Mouse (Mus musculus) CH12.LX (cell line): Measurements from ENCODE around the gene Strip1. TPM values are rescaled to one million over a fixed set of nuclear protein-coding genes. Genes with fewer than 3 reads are reported as not detected.

Source experiments
- DNase-seq: peaks from one replicate; pipeline ENCODE4 v3.0.0-alpha.2; 2013; ENCODE audit errors: extremely low read depth
- H3K27ac ChIP-seq: 2 replicates; pipeline ENCODE4 v1.5.1; 2012; ENCODE audit warnings: low read depth, mild to moderate bottlenecking, control low read depth, moderate library complexity; ENCODE audit not compliant: insufficient read depth
- H3K27me3 ChIP-seq: replicated peaks from 2 replicates; pipeline ENCODE3; 2012; ENCODE audit warnings: inconsistent platforms
- H3K36me3 ChIP-seq, 2 experiments: replicated peaks in 1 of 2; 2 replicates each; pipeline versions ENCODE3 to v1.6.1; 2012; ENCODE audit warnings: inconsistent platforms in 1 of 2, low read length in 1 of 2, mild to moderate bottlenecking in 1 of 2, mixed read lengths in 1 of 2, moderate library complexity in 1 of 2; ENCODE audit not compliant: control insufficient read depth in 1 of 2, insufficient read depth in 1 of 2
- H3K4me1 ChIP-seq, 2 experiments: 2 replicates each; pipeline ENCODE4 v1.6.1; 2012; ENCODE audit warnings: inconsistent platforms in 1 of 2, moderate library complexity in 1 of 2; ENCODE audit not compliant: insufficient read depth in 2 of 2, control insufficient read depth in 1 of 2
- H3K4me2 ChIP-seq: 2 replicates; pipeline ENCODE4 v1.6.1; 2012; ENCODE audit warnings: low read depth, mild to moderate bottlenecking, control low read depth; ENCODE audit not compliant: poor library complexity, insufficient read depth, severe bottlenecking
- H3K4me3 ChIP-seq, 3 experiments: fragments of 150-350 bp in 1 of 3; sonication (generic) in 1 of 3; replicated peaks in 1 of 3; 2 replicates each; pipeline versions ENCODE3 to v1.5.1; 2011 to 2012; ENCODE audit warnings: low read depth in 2 of 3, low read length in 2 of 3, mild to moderate bottlenecking in 2 of 3, moderate library complexity in 2 of 3, control low read depth in 1 of 3, improper control_type of control experiment in 1 of 3, inconsistent platforms in 1 of 3, mixed read lengths in 1 of 3; ENCODE audit not compliant: poor library complexity in 1 of 3
- H3K79me2 ChIP-seq: replicated peaks from 2 replicates; pipeline ENCODE4 v1.6.1; 2012; ENCODE audit warnings: mild to moderate bottlenecking, moderate library complexity; ENCODE audit not compliant: control insufficient read depth, poor library complexity, insufficient read depth, severe bottlenecking; ENCODE audit errors: extremely low read depth
- H3K9ac ChIP-seq: 2 replicates; pipeline ENCODE4 v1.6.1; 2012; ENCODE audit warnings: low read depth, mild to moderate bottlenecking, control low read depth, moderate library complexity; ENCODE audit not compliant: insufficient read depth
- H3K9me3 ChIP-seq: replicated peaks from 2 replicates; pipeline ENCODE3; 2012; ENCODE audit warnings: low read length, inconsistent platforms, mixed read lengths
- CHD1 ChIP-seq: IDR thresholded peaks from 2 replicates; pipeline ENCODE4 v1.6.1; 2012; ENCODE audit warnings: low read depth, low read length, improper control_type of control experiment, inconsistent platforms
- CTCF ChIP-seq, 2 experiments: IDR thresholded peaks in 1 of 2; conservative IDR thresholded peaks in 1 of 2; 2 replicates each; pipeline ENCODE4 v1.5.1; 2011 to 2012; ENCODE audit warnings: low read depth in 2 of 2, low read length in 2 of 2, improper control_type of control experiment in 1 of 2, inconsistent platforms in 1 of 2, mild to moderate bottlenecking in 1 of 2, moderate library complexity in 1 of 2
- ELF1 ChIP-seq: IDR thresholded peaks from 2 replicates; pipeline ENCODE4 v1.6.1; 2014; ENCODE audit warnings: low read depth, mild to moderate bottlenecking, inconsistent platforms, low read length, improper control_type of control experiment
- EP300 ChIP-seq: IDR thresholded peaks from 2 replicates; pipeline ENCODE4 v1.6.1; 2011; ENCODE audit warnings: low read length, improper control_type of control experiment
- ETS1 ChIP-seq: conservative IDR thresholded peaks from 2 replicates; pipeline ENCODE4 v1.6.1; 2012; ENCODE audit warnings: low read depth, mild to moderate bottlenecking, inconsistent platforms, low read length, improper control_type of control experiment, moderate library complexity
- GABPA ChIP-seq: IDR thresholded peaks from 2 replicates; pipeline ENCODE4 v1.6.1; 2012; ENCODE audit warnings: low read depth, low read length, improper control_type of control experiment, inconsistent platforms; ENCODE audit not compliant: insufficient replicate concordance
- IRF4 ChIP-seq: IDR thresholded peaks from 2 replicates; pipeline ENCODE4 v1.6.1; 2014; ENCODE audit warnings: low read depth, mild to moderate bottlenecking, inconsistent platforms, low read length, improper control_type of control experiment
- MEF2A ChIP-seq: IDR thresholded peaks from 2 replicates; pipeline ENCODE4 v1.6.1; 2014; ENCODE audit warnings: low read depth, mild to moderate bottlenecking, inconsistent platforms, low read length, improper control_type of control experiment, borderline replicate concordance
- MXI1 ChIP-seq: IDR thresholded peaks from 2 replicates; pipeline ENCODE4 v1.6.1; 2011; ENCODE audit warnings: mild to moderate bottlenecking, low read depth, low read length, improper control_type of control experiment
- PAX5 ChIP-seq: IDR thresholded peaks from 2 replicates; pipeline ENCODE4 v1.6.1; 2012; ENCODE audit warnings: low read length, inconsistent platforms, mixed read lengths
- RAD21 ChIP-seq: IDR thresholded peaks from 2 replicates; pipeline ENCODE4 v1.6.1; 2011; ENCODE audit warnings: low read depth, mild to moderate bottlenecking, low read length, improper control_type of control experiment, moderate library complexity
- SIN3A ChIP-seq: IDR thresholded peaks from 2 replicates; pipeline ENCODE4 v1.6.1; 2012; ENCODE audit warnings: low read length, improper control_type of control experiment, inconsistent platforms
- TCF12 ChIP-seq: IDR thresholded peaks from 2 replicates; pipeline ENCODE4 v1.6.1; 2014; ENCODE audit warnings: low read depth, mild to moderate bottlenecking, inconsistent platforms, low read length, improper control_type of control experiment
- UBTF ChIP-seq: IDR thresholded peaks from 2 replicates; pipeline ENCODE4 v1.6.1; 2012; ENCODE audit warnings: low read depth, mild to moderate bottlenecking, inconsistent platforms, low read length, improper control_type of control experiment, moderate library complexity
- USF1 ChIP-seq: IDR thresholded peaks from 2 replicates; pipeline ENCODE4 v1.6.1; 2014; ENCODE audit warnings: low read depth, mild to moderate bottlenecking, inconsistent platforms, low read length, improper control_type of control experiment
- dilution Hi-C: fragments of 300-500 bp; cut with MboI; formaldehyde crosslinking; loops from 2 replicates; pipeline ENCODE4 v1.14.3; 2020; ENCODE audit warnings: low sequenced_read_pairs; ENCODE audit not compliant: extremely low pct_unique_long_range_greater_than_20kb, extremely low pct_ligation_motif_present
- in situ Hi-C: fragments of 300-500 bp; cut with MboI; formaldehyde crosslinking; loops from 3 replicates; pipeline ENCODE4 v1.14.3; 2019; ENCODE audit warnings: low sequenced_read_pairs, low pct_ligation_motif_present, low pct_unique_long_range_greater_than_20kb, mixed read lengths
- polyA plus RNA-seq: library from polyadenylated mRNA; unstranded; fragments of >175 nt; gene quantifications from 2 replicates; pipeline ENCODE4 v1.2.1, GENCODE M21; 2012; ENCODE audit warnings: low read depth; ENCODE audit not compliant: insufficient read length
- total RNA-seq, 2 experiments: library from RNA; depleted of rRNA; stranded (reverse); fragments of 300-350 nt in 1 of 2; fragments of >200 nt in 1 of 2; gene quantifications; 2 replicates each; pipeline ENCODE4 v1.2.3; 2012 to 2014

The Strip1 gene
- total and polyA plus RNA-seq, 3 experiments = 18.4 to 28.2 (median 27.0) TPM

DNA sequence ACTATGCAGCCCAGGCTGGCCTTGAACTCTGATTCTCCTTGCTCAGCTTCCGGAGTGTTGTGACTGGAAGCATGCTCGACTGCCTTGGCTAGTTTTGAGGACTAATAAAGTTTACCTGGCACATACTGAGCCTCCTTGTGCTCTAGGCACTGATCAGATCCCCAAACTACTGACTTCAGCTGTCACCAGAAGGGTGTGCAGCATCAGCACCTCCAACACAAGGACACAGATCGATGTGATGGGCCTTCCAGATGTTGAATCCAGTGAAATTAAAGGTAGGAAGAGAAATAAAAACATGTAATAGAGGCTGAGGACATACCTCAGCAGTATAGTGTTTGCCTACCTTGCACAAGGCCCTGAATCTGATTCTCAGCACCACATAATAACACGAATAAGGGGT is 2.1 kb downstream of the Strip1 start:
- Histone ChIP-seq H3K36me3 (peaks cover 36 to 51% of the 10 kb centered on the region in 2 experiments), H3K27me3 (no peaks in the 10 kb centered on the region), H3K9ac (no peak overlapping the region), H3K79me2 (no peaks in the 10 kb centered on the region), H3K27ac (no peak overlapping the region), H3K4me3 (no peak overlapping the region), H3K9me3 (no peaks in the 10 kb centered on the region), H3K4me1 (peaks cover 6 to 23% of the 10 kb centered on the region in 2 experiments; a peak in 3 of 4 replicates), H3K4me2 (no peak overlapping the region)
- dilution Hi-C loops = no loop called here
- DNase-seq = no peak
- in situ Hi-C loops = no loop called here
- TF ChIP-seq RAD21 (no peak), TCF12 (no peak), PAX5 (no peak), USF1 (no peak), MXI1 (no peak), CHD1 (no peak), SIN3A (no peak), IRF4 (no peak), EP300 (no peak), ETS1 (no peak), GABPA (no peak), CTCF (conservative IDR thresholded peaks at IDR 0.05 in 1 of 2, IDR thresholded peaks at IDR 0.05 in 1 of 2; ENCODE audit: low read depth in 2 of 2, low read length in 2 of 2) (no peak)

DNA sequence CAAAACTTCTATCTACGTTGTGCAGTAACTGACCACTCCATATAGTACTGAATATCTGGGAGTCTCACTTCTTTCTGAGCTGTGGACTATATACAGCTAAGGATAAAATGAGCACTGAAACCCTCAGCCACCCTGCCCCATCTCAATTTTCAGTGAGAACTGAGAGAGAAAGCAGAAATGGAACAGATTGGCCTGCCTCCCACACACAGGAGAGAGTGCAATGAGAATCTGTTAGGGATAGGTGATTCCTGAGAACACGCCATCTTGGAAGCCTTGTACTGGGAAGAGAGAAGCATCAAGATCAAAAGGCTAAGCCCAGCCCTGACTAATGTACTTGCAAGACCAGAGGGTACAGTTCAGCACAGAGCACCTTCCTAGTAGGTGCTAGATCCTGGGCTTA is 2.9 kb downstream of the Strip1 start:
- dilution Hi-C loops (no loop called here), in situ Hi-C loops (no loop called here)
- TF ChIP-seq UBTF (no peak), EP300 (no peak), ELF1 (no peak), PAX5 (no peak), MEF2A (no peak)
- Histone ChIP-seq H3K4me2 (no peak overlapping the region), H3K27me3 (no peaks in the 10 kb centered on the region), H3K9me3 (no peaks in the 10 kb centered on the region), H3K9ac (no peak overlapping the region), H3K27ac (no peak overlapping the region), H3K4me3 (no peak overlapping the region), H3K36me3 (peaks cover 42 to 60% of the 10 kb centered on the region in 2 experiments), H3K4me1 (peaks cover 6 to 30% of the 10 kb centered on the region in 2 experiments; a peak in 3 of 4 replicates), H3K79me2 (no peaks in the 10 kb centered on the region)
- DNase-seq = no peak
